Mouse (Mus musculus) thymus, adult 18-20 months (tissue): ENCODE data around the gene Clpb.

ENCODE experiments used
- DNase-seq, 2 experiments: peaks; one replicate each; pipeline ENCODE4 v3.0.0; 2022; ENCODE audit warnings: mixed read lengths in 2 of 2

Gene Clpb

DNA sequence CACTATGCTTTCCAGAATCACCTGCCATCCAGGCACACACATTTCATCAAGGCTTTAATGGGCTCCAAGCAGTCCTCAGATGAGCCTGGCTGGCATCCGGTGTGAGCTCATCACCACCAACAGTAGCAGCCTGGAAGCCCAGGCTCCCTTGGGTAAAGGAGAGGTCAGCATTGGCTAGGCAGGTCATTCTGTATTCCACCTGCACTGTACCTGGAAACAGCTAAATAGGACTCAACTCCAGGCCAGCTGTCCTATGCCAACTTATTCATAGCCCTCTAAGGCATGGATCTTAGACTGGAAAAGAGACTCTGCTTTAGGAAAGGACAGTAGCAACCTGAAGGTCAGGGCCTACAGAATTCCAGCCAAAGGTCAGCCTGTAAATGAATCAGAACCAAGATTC lies 68.7 kb downstream of the Clpb start:
- no peak for DNase-seq

DNA sequence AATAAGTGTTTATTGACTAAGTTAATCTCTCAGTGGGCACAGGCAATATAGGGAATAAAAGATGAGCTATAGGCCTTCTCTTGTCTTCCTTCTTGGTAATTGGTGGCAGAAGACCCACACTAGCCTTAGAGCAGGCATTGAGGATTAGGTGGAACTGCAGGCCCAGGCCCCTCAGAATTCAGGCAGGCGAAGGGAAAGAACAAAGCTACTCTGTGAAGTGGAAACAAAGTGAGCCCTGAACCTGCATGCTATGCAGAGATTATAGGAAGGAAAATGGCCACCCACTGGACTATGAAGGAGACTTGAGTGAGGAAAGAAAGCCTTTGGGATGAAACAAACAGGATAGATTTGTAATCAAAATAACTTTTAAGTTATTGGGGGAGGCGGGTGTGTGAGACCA lies 69.6 kb downstream of the Clpb start:
- DNase-seq: no peak

DNA sequence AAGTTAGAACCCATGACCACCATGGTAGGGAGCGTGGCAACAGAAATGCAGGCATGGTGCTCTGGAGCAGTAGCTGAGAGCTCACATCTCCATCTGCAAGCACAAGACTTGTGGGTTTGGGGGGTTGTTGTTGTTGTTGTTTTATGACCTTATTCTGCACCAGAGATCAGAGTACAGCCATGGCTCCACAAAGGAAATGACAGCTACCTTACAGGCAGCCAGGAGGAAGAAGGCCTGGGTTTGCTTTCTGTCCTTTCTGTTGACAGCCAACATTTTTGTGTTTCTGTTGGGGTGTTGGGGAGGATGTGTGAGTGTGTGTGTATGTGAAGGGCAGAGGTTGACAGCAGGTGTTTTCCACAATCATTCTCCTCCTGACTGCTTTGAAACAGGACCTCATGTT lies 71.9 kb downstream of the Clpb start:
- DNase-seq: peak in 1 of 2 experiments; percentile 22

DNA sequence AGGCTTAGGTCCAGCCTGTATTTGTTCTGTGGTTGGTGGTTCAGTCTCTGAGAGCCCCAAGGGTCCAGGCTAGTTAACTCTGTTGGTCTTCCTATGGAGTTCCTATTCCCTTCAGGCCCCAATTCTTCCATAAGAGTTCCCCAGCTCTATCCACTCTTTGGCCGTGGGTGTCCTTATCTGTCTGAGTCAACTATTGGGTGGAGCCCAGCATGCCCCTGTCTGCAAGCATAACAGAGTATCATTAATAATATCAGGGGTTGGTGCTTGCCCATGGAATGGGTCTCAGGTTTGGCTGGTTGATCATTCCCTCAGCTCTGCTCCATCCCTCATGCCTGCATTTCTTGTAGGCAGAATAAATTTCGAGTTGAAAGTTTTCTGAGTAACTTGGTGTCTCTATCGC lies 74.3 kb downstream of the Clpb start:
- DNase-seq: no peak

DNA sequence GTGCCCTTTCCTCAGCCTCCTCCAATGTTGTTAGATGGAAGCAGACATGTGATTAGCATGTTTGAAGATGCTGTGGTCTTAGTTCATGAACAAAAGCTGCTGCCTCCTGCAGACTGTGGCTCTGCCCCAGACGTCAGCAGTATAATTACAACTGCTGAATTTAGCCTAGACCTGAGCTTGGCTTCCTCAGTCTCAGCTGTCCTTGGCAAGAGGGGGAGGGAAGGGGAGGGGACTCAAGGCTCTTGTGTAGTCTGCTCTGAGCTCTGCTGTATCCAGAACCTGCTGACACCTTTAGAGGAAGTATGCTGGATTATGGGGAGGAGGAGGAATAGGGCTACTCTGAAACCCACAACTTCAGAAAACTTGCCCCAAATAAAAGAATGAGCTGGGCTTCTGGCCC lies 76.2 kb downstream of the Clpb start:
- DNase-seq: no peak

DNA sequence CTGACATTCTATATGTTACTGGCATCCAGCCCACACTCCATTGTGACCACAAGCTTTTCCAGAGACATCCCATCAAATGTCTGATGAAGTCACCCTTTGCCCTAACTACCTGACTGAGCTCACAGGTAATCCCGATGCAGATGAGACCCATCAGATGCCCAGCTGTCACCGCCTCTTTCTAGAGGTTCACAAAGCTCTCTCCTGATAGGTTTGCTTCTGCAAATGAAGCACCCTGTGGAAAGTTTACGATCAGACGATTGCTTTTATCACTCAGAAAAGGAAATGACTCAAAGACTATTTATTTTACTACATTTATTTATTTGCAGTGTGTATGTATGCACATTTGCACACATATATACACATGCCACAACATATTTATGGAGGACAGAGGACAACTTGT lies 80.1 kb downstream of the Clpb start:
- no peak for DNase-seq

DNA sequence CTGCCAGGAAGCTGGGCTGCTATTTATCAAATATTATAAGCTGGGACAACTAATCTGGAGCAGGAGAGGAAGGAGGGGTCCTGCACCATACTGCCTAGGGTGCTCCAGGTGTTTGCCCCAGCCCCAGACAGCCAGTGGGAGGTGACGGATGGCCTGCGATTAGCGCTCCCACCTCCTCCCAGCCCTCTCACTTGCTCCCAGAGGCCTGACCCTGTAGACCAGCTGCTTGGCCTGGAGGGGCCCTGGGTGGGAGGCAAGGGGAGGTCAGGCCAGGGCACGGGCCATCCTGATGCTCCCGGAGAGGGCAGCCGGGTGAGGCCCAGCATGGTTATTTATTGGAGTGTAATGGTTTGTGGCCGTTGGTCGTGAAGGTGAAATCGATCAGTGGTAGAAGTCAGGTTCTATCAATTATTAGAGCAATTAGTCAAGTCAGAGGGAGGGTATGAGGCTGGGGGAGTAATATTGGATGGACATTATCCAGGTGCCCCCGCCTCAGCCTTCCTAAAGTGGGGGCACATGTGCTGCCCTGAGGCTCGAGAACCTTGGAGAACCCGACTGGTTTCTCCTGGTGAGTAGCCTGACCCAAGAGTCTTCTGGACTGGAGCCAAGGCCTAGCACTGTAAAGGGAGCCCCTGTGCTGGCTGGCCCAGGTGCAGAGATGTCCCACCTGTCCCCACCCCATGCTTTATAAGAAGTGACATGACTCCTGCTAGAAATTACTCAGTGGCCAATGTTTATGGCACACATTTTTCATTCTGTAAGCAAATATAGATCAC lies 83.3 kb downstream of the Clpb start:
- no peak for DNase-seq

DNA sequence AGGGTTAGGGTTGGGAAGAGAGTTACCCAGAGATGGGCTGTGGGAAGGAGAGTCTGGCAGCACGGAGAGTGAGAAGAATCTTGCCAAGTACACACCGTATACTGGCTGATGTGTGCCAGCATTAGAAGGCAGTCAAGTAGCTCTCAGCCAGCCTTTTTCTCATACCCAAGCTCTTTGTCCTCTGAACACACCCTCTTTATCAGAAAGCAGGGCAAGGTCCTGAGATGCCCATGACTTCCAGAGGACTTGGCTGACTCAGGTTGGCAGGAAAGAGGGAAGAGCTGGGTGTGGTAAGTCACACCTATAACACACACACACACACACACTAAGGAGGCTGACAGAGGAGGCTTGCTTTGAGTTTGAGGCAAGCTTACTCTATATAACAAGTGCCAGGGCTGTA lies 86.8 kb downstream of the Clpb start:
- no peak for DNase-seq

DNA sequence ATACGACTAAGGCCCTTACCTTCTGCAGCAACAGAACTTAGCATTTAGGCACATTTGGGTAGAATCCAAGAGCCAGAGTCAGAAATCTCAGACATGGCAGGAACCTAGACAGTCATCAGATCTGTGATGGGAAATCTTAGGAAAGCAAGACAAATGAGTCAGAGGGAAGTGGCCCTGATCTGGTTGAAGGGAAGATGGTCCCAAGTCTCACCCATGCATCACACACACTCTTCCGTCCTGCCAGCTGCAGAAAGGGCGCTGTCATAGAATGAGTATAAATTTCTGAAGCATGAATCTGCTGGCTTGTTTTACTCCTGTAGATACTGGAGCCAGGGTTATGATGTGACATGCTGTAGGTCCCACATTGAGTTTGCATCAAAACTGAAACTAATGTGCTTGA lies 88.9 kb downstream of the Clpb start:
- DNase-seq: no peak

DNA sequence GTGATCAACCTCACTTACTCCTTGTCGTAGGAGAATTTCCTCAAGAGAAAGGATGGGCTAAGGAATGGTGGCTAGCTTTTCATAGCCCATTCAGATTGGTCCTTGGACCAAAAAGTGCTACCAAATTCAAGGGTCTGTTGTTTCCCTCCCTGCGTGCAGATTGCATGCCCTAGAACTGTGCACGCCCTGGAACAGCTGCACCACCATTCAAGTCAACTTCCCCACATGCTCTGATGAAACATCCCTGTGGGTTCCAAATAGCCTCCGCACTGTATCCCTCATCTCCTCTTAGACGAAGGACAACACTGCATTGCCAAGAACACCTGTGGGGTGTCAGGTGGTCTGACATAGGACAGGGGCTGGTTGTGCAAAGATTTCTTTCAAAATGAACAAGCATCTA lies 90.1 kb downstream of the Clpb start:
- DNase-seq: no peak

DNA sequence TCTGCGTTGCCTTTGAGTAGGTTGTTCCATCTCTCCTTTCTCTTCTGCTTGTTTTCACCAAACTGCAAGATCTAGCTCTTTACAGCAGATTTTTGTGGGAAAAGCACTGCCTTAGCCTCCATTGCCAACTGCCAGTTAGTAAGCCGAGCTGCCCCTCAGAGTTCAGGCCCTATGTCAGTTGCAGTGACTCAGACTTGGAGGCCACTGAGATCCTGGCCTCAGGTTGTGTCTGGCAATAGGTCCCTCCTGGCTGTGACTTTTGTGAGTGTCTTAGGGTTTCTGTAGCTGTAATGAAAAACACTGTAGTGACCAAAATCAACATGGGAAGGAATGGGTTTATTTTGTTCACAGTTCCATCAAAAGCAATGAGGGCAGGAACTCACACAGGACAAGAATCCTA lies 91.0 kb downstream of the Clpb start:
- DNase-seq: no peak

DNA sequence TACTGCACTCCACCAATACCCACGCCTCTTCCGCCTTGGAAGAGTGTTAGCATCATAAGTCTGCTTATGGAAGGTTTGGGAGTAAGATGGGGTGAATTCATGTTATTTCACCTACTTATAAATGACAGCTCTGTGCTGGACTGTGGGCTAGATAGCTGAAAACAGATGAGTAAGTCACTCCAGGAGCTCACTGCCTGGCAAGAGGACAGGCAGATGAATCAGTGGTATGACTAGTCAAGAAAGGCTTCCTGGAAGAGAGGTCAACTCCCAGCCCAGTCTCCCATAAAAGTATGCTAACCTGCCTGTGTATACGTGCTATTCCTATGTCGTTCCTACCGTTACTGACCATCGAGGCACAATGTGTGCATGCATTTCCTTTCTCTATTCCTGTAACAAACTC lies 91.9 kb downstream of the Clpb start:
- DNase-seq: no peak

DNA sequence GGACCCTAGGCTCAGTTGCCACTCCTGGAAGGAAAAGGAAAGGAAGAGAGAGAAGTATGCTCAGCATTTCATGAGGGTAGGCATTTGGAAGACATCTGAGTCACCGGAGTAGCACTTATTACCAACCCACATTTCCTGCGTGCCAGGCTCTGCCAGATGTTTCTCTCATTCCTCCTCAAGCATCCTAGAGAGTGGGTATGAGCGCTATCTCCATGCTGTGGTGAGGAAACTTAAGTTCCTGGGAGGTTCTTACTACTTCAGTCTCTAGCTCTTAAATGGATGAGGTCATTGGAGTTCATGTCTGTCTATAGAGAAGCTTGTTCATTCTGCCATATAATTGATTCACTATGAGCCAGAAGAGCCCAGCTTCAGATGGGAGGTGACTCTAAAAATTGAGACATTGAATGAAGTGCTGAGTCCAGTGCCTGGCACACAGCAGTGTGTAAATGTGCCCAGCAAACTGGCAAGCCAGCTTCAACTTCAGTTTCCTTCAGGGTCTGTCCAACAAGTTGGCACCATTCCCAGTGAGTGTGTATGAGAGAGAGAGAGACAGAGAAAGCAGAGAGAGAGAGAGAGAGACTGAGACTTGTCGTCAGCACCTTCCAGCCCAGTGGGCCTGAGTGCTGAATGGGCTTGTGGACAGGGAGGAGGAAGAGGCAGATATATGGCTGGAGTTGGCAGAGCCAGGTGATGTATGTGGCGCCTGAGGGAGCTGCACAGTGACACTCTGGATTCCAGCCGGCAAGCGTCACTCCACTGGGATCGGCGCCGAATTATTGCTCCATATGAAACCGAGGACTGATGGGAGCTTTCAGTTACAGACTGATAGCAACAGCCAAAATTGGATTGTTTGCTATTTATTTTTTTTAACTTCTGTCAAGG lies 98.7 kb downstream of the Clpb start:
- no peak for DNase-seq

DNA sequence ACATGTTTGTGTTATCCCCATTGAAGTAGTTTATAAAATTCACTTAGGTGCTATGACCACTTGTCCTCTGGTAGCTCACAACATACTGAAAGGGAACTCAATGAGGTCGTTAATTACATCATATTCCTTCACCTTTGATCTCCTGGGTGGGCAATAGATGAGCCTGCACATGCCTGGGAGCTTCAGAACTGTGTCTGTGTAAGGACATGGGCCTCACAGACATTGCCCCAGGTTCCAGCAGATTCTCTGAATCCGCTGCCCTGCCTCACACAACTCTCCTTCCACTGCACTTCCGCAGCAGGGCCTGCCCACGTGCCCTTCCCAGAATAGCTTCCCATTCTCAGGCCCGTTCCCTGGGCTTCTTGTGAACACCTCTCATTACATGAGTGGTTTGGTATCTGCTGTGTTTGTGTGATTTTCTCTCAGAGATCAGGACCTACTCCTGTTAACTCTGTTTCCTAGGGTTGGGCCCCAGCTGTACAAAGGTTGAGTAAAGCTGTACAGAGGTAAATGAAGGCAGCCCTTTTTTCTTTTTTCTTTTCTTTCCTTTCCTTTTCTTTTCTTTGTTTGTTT lies 104.0 kb downstream of the Clpb start:
- DNase-seq: no peak

DNA sequence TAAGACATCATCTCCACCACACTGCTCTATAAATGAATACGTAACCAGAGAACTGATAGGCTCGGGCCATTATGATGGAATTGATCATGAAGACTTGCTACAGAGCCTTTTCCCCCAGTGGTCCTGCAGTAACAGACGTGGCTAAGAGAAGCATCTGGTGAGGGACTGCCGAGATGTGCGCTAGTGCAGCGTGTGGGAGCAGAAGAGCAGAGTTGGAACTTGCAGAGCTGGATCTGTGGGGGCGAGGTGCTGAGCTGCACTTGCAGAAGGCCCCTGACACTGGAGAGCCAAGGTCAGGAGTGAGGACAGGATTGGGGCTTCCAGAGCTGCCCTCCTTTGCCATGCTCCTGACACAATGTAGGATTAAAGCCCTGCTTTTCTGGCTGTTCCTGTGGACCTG lies 106.6 kb downstream of the Clpb start:
- no peak for DNase-seq

DNA sequence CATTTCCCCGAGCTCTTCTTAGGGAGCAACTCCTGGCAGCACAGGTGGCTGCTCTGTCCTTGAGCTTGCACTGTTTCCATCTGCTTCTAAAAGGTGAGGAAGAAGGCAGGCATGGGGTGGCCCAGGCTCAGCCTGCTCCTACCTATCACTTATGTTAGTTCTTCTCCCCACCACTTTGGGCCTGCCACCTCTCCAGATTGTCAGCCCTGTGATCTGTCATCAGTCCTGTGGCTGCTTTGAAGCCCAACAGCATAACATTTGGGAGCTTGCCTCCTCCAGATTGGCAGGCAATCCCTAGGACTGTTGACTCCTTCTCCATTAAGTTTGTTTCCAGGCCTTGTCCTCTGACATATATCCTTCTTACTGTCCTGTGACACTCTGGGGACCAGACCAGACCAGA lies 108.2 kb downstream of the Clpb start:
- no peak for DNase-seq

DNA sequence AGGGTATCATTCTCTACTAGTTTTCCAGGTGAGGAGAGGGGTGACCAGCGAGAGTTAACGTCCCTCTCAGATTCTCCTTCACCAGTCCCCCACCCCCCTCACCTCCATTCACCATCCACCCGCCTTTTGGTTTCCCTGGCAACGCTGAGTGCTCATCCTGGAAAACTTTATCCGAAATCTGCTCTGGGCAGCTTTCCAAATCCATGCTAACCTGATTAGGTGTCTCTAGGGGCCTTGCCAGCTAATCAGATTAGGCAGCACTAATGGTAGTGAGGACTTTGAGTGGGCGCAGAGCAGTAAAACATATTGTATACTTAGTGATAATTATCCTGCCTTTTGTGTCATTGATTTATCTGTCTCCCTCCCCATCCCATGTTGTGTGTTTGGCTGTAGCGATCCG lies 109.3 kb downstream of the Clpb start:
- no peak for DNase-seq

DNA sequence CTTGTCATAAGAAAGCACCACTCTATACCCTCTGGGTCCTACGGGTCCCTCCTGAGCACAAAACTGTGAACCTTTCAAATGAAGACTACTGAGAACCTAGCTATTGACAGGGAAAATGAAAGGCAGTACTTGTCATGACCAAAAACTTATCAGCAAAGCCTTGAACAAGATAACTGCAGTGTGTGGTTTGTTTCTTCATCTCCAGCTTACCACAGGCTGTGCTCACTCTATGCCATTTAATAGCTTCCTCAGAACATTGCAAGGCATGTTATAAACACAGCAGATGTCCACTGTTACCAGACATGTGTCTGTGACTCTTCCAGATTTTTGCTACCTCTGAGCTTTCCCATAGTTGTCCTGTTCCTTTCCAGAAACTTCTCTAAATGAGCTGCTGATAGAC lies 113.6 kb downstream of the Clpb start:
- no peak for DNase-seq

DNA sequence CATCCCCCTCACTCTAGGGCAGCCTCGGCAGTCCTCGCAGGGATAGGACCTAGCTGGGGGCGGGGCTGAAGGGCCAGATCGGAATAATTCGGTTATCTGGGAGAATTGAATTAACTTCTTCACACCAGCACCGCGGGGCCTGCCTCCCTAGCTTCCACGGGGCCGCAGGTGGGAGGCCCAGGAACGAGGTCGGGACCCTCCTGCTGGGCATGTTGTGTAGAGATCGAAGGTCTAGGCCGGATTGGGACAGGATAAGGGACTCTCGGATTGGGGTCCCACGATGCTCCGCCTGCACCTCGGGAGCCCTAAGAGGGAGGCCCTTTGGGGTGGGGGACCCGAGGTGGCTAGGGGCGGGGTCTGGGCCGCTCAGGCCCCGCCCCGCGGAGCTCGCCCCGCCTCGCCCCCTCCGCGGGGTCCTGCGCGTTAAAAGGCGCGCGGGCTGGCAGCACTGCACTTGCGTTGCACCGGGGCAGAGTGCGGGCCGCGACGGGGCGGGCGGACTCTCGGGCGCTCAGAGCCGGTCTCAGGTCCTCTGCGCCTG lies 154.5 kb downstream of the Clpb start, which contains the start of gene Phox2a:
Gene Phox2a, plus strand, starts transcription at position 453 of the 541 bp plus-strand sequence.
- DNase-seq: no peak

DNA sequence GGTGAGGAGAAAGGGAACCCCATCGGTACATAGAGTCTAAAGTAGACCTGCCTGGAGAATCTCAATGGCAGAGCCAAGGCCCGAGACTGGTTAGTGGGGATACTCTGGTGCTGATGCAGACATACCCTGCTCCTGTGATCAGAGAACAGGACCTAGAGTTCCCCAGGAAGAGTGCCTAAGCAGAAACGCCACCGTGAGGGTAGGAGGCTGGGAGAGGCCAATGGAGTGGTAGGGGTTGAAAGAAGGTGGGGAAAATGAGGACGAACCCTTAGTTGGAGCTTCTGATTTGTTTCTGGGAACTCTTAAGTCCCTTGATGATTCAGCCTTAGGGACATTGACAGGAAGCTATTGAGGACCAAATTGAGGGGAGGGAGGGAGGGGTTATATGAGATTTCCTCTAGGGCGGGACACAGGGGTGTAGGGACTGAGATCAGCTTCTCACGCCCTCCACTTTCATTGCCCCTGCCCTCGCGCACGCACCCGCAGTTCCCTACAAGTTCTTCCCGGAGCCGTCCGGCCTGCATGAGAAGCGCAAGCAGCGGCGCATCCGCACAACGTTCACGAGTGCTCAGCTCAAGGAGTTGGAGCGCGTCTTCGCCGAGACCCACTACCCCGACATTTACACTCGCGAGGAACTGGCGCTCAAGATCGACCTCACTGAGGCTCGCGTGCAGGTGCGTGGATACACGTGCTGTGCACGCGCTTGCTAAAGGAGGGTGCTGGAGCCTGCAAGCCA lies 157.0 kb downstream of the Clpb start:
- DNase-seq: no peak

DNA sequence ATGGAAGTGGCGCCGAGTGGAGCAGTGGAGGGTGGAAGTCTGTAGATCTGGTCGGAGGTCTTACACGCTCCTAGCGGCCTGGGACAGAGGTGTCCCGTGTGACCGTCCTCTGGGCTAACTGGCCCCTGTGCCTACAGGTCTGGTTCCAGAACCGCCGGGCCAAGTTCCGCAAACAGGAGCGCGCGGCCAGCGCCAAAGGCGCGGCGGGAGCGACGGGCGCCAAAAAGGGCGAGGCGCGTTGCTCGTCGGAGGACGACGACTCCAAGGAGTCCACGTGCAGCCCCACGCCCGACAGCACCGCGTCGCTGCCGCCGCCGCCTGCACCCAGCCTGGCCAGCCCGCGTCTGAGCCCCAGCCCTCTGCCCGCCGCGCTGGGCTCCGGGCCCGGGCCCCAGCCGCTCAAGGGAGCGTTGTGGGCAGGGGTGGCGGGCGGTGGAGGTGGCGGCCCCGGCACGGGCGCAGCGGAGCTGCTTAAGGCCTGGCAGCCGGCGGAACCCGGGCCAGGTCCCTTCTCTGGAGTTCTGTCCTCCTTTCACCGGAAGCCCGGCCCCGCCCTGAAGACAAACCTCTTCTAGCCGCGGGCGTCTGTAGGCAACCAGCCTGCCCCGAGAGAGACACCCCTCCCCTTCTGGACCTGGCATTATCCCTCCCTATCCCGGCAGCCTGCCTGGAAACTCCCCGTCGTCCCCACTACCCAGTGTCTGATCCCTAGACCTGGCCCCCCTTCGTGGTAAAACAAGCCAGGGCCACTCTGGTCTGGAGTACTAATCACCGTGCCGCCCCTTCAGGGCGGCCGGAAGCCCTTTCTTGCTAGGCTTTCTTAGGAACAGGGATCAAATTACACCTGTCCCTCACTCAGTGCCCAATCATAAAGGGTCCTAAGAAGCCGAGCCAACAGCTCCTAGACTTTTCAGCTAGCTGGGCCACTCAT lies 158.4 kb downstream of the Clpb start:
- DNase-seq: no peak
